Comparison of ENCODE assay signal across 8 mouse cellular contexts in the genomic region with DNA sequence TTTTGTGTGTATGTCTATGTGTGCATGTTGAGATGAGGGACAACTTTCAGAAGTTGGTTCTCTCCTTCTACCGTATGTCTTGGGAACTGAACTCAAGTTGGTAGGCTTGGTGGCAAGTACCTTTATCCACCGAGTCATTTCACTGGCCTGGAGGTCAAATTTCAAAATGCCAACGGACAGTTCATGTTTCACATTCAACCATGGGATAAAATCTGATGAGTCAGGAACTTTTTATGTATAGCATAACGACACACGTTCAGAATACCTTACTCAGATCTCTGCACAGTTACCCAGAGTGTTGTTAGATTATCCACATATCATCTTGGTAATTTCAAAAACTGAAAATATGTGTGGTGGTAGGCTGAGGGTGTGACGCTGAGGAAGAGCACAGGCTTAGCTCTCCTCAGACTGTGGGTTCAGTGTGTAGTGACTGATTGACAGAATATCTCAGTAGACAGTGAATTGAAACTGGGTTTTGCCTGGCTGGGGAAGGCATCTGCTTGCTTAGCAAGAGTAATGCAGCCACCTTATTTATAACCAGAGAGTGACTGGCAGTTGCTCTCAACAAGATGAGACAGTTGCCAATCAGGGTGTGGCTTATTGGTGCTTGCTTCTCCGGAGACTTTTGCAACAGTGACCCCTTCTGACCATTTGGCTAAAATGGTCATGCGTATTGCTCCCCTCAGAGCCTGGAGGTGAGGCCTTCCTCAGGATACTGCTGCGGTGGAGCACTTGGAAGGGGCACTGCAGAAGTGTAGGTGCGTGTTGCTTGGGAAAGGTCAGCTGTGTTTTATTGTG. TPM values are rescaled to one million over a fixed set of nuclear protein-coding genes. Genes with fewer than 3 reads are reported as not detected.
DNase-seq lines count a peak whose midpoint lies in the region; ATAC-seq and TF ChIP-seq lines count a peak whose summit lies in the region.

No protein-coding gene starts in this region.

- H3K4me1 ChIP-seq in forebrain, postnatal 0 days (ENCODE audit: insufficient read depth), result no peaks in the 10 kb centered on the region
- H3K4me1 ChIP-seq in forebrain, embryonic 13.5 days, result no peaks in the 10 kb centered on the region
- peaks cover 18% of the 10 kb centered on the region for H3K4me1 ChIP-seq in liver, embryonic 16.5 days (ENCODE audit: control insufficient read depth, low read depth, low read length)

- no peaks in the 10 kb centered on the region for H3K27me3 ChIP-seq in forebrain, postnatal 0 days (ENCODE audit: insufficient read depth, low read length)
- H3K27me3 ChIP-seq in forebrain, embryonic 13.5 days, result no peaks in the 10 kb centered on the region
- no peaks in the 10 kb centered on the region for H3K27me3 ChIP-seq in liver, embryonic 16.5 days (ENCODE audit: control insufficient read depth, insufficient read depth, low read depth, low read length)

- no peak overlapping the region for H3K27ac ChIP-seq in forebrain, postnatal 0 days (ENCODE audit: low read depth, low read length)
- H3K27ac ChIP-seq in forebrain, embryonic 13.5 days, result no peak overlapping the region
- H3K27ac ChIP-seq in liver, embryonic 16.5 days (ENCODE audit: low read length), result peak overlapping the region; percentile 32

- 71% methylated on average over 10 of the region's 10 CpGs for WGBS in forebrain, postnatal 0 days
- WGBS in forebrain, embryonic 13.5 days, result 70% methylated on average over 10 of the region's 10 CpGs
- WGBS in liver, embryonic 16.5 days (ENCODE audit: insufficient replicate concordance), result 52% methylated on average over 10 of the region's 10 CpGs

- H3K4me2 ChIP-seq in forebrain, postnatal 0 days (ENCODE audit: low read depth), result no peak overlapping the region
- no peak overlapping the region for H3K4me2 ChIP-seq in forebrain, embryonic 13.5 days
- no peak overlapping the region for H3K4me2 ChIP-seq in liver, embryonic 16.5 days (ENCODE audit: low read depth, low read length)

- no peak for ATAC-seq in forebrain, postnatal 0 days
- ATAC-seq in forebrain, embryonic 13.5 days, result no peak
- peak; percentile 55 for ATAC-seq in liver, embryonic 16.5 days (ENCODE audit: low read depth)

- H3K4me3 ChIP-seq in forebrain, postnatal 0 days (ENCODE audit: low read depth, low read length), result no peak overlapping the region
- H3K4me3 ChIP-seq in forebrain, embryonic 13.5 days, result no peak overlapping the region
- H3K4me3 ChIP-seq in liver, embryonic 16.5 days (ENCODE audit: low read depth, low read length), result no peak overlapping the region

- no peaks in the 10 kb centered on the region for H3K9me3 ChIP-seq in forebrain, postnatal 0 days (ENCODE audit: low read length)
- no peaks in the 10 kb centered on the region for H3K9me3 ChIP-seq in forebrain, embryonic 13.5 days (replicated peaks)
- no peaks in the 10 kb centered on the region for H3K9me3 ChIP-seq in liver, embryonic 16.5 days (replicated peaks; ENCODE audit: control insufficient read depth, low read length)

- peaks cover 24% of the 10 kb centered on the region for H3K36me3 ChIP-seq in forebrain, postnatal 0 days (ENCODE audit: insufficient read depth)
- peaks cover 31% of the 10 kb centered on the region for H3K36me3 ChIP-seq in forebrain, embryonic 13.5 days (ENCODE audit: poor library complexity, severe bottlenecking)
- peaks cover 30% of the 10 kb centered on the region for H3K36me3 ChIP-seq in liver, embryonic 16.5 days (ENCODE audit: control insufficient read depth, insufficient read depth)

- peak; percentile 44 for TF ChIP-seq CTCF in forebrain, postnatal 0 days (IDR thresholded peaks at IDR 0.05; ENCODE audit: low read depth)

- peak; percentile 10 for DNase-seq in forebrain, postnatal 0 days
- DNase-seq in CD4-positive helper T cell, adult 2 months (ENCODE audit: low read depth, low spot score), result peak; percentile 26
- peak; percentile 74 for DNase-seq in c-Kit-negative CD71-positive TER-119-positive erythroid progenitor cells, embryonic 14.5 days (ENCODE audit: low read depth, low spot score)
- DNase-seq in forelimb bud, embryonic 11.5 days (ENCODE audit: low read depth, low spot score), result peak; percentile 30
- DNase-seq in kidney, adult 8-10 months, result peak; percentile 85 to 86
- DNase-seq in skeletal muscle tissue, adult 2 months (ENCODE audit: low read depth, low spot score), result peak; percentile 84

- no peak overlapping the region for H3K9ac ChIP-seq in forebrain, postnatal 0 days
- no peak overlapping the region for H3K9ac ChIP-seq in forebrain, embryonic 13.5 days
- H3K9ac ChIP-seq in liver, embryonic 16.5 days (ENCODE audit: low read depth, low read length), result no peak overlapping the region

RNA-seq across cellular contexts. Expression of gene Pcyt1a, which starts 27.1 kb away (rescaled TPM):
- 38.4 and 47.6 TPM in 2 replicates for total RNA-seq in forebrain, postnatal 0 days (2014; rRNA removed)
- polyA plus RNA-seq in forebrain, postnatal 0 days (2015; fragmentation: Nextera tagmentation; extraction: Ambion mirVana), result 44.6 and 47.6 TPM in 2 replicates
- polyA plus RNA-seq in forebrain, embryonic 13.5 days (2015; fragmentation: Nextera tagmentation; extraction: Ambion mirVana), result 44.1 and 48.1 TPM in 2 replicates
- polyA plus RNA-seq in liver, embryonic 16.5 days (2015; fragmentation: Nextera tagmentation; extraction: Ambion mirVana), result 38.1 and 42.1 TPM in 2 replicates

RNA-seq across cellular contexts. Expression of gene Slc51a, which starts 29.9 kb away (rescaled TPM):
- total RNA-seq in forebrain, postnatal 0 days (2014; rRNA removed), result not detected in 2 replicates
- 0.13 and 0.25 TPM in 2 replicates for polyA plus RNA-seq in forebrain, postnatal 0 days (2015; fragmentation: Nextera tagmentation; extraction: Ambion mirVana)
- polyA plus RNA-seq in forebrain, embryonic 13.5 days (2015; fragmentation: Nextera tagmentation; extraction: Ambion mirVana), result 0.25 and 0.49 TPM in 2 replicates
- 0.25 and 1.3 TPM in 2 replicates for polyA plus RNA-seq in liver, embryonic 16.5 days (2015; fragmentation: Nextera tagmentation; extraction: Ambion mirVana)

RNA-seq across cellular contexts. Expression of gene Zdhhc19, which starts 38.3 kb away (rescaled TPM):
- total RNA-seq in forebrain, postnatal 0 days (2014; rRNA removed), result not detected in 2 replicates
- 0.24 TPM in 1 of 2 replicates, not detected in the other for polyA plus RNA-seq in forebrain, postnatal 0 days (2015; fragmentation: Nextera tagmentation; extraction: Ambion mirVana)
- not detected in 2 replicates for polyA plus RNA-seq in forebrain, embryonic 13.5 days (2015; fragmentation: Nextera tagmentation; extraction: Ambion mirVana)
- polyA plus RNA-seq in liver, embryonic 16.5 days (2015; fragmentation: Nextera tagmentation; extraction: Ambion mirVana), result not detected in 2 replicates

RNA-seq across cellular contexts. Expression of gene Tctex1d2, which starts 38.3 kb away (rescaled TPM):
- total RNA-seq in forebrain, postnatal 0 days (2014; rRNA removed), result 20.5 and 21.8 TPM in 2 replicates
- 58.2 and 63.2 TPM in 2 replicates for polyA plus RNA-seq in forebrain, postnatal 0 days (2015; fragmentation: Nextera tagmentation; extraction: Ambion mirVana)
- 34.5 and 37.5 TPM in 2 replicates for polyA plus RNA-seq in forebrain, embryonic 13.5 days (2015; fragmentation: Nextera tagmentation; extraction: Ambion mirVana)
- polyA plus RNA-seq in liver, embryonic 16.5 days (2015; fragmentation: Nextera tagmentation; extraction: Ambion mirVana), result 4.8 and 5.0 TPM in 2 replicates

RNA-seq across cellular contexts. Expression of gene Tm4sf19, which starts 57.5 kb away (rescaled TPM):
- 0.48 TPM in 1 of 2 replicates, not detected in the other for total RNA-seq in forebrain, postnatal 0 days (2014; rRNA removed)
- polyA plus RNA-seq in forebrain, postnatal 0 days (2015; fragmentation: Nextera tagmentation; extraction: Ambion mirVana), result not detected in 2 replicates
- polyA plus RNA-seq in forebrain, embryonic 13.5 days (2015; fragmentation: Nextera tagmentation; extraction: Ambion mirVana), result not detected in 2 replicates
- not detected in 2 replicates for polyA plus RNA-seq in liver, embryonic 16.5 days (2015; fragmentation: Nextera tagmentation; extraction: Ambion mirVana)

Comparison
In these comparisons a context has a peak if more than half of its experiments do, and no peak if none do; other contexts are left out.
1. DNase-seq: peak in every context shown above with its lines; median percentile 86 in kidney, adult 8-10 months; 84 in skeletal muscle tissue, adult 2 months; 74 in c-Kit-negative CD71-positive TER-119-positive erythroid progenitor cells, embryonic 14.5 days; 30 in forelimb bud, embryonic 11.5 days; 26 in CD4-positive helper T cell, adult 2 months; 10 in forebrain, postnatal 0 days.